Mouse (Mus musculus): ENCODE results near the gene Prss43.
"Not testable (repeated sequence)": the region's sequence is repeated elsewhere in the genome, so short reads cannot be mapped to it uniquely, and the experiment has no call there.

The Prss43 gene

DNA sequence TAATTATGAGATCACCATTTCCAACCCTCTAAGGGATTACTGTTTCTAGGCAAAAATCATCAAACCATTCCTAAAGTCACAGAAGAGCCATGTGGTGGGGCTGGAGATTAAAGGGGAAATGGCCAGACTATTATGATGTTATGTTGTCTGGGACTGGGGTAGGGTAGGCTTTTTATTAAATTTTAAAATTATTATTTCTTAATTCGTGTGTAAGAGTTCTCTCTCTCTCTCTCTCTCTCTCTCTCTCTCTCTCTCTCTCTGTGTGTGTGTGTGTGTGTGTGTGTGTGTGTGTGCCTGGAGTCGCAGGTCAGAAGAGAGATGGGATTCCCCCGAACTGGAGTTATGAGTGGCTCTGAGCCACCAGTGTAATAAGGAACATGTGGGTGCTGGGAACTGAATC lies at the start of gene Prss43:
TSS of gene Prss43 (plus strand) at position 301 of the 400 bp plus-strand sequence.
- no peak for DNase-seq

GRCm38 (mm10) chr9:110778100-110778499 lies 48.4 kb upstream of the Prss43 start:
- no peak for DNase-seq

DNA sequence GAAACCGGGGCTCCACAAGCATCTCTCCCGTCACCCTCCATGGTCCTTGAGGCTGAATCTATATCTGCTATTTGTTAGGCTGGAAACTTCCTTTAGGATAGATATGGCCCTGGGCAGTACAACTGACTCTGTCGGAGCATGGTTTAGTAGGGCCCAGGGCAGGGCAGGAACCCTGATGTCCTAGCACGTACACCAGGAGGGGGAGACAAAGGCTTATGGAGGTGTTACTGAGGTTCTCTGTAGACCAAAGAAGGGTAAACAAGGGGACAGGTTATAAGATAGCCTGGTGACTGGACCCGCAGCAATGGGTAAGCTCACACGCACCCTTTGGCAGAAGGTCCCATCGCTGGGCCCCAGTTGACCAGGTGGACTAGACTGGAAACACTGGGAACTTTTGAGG lies 47.9 kb upstream of the Prss43 start:
- no peak for DNase-seq

- DNase-seq, result no peak
These were observed 47.1 kb upstream of the Prss43 start for GRCm38 (mm10) chr9:110779242-110779913.

GRCm38 (mm10) chr9:110781256-110781721 lies 45.2 kb upstream of the Prss43 start:
- DNase-seq, result peak; percentile 95

- DNase-seq, result peak; percentile 92
These were observed 44.8 kb upstream of the Prss43 start for GRCm38 (mm10) chr9:110781731-110782130.

- no peak for DNase-seq
These were observed 42.9 kb upstream of the Prss43 start for GRCm38 (mm10) chr9:110783611-110784010.

GRCm38 (mm10) chr9:110788169-110788568 lies 38.3 kb upstream of the Prss43 start:
- no peak for DNase-seq

DNA sequence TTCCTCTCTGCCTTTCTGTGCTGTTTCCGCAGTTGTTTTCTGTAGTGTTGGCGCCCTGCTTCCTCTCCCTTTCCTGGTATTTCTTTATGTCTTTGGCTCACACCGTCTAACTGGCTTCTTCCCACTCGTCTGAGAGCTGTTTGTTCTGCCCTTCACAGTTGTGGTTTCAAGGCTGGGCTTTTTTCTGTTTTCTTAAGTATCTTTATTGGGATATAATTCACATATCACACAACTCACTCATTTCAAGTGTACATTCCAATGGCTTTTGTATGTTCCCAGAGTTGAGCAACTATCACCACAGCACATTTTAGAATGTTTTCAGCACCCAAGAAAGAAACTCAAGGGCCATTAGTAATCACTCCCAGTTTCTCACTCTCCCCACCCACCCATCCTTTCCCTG lies 36.0 kb upstream of the Prss43 start:
- DNase-seq, result no peak

- DNase-seq, result no peak
These were observed 29.5 kb upstream of the Prss43 start for GRCm38 (mm10) chr9:110797013-110797412.

DNA sequence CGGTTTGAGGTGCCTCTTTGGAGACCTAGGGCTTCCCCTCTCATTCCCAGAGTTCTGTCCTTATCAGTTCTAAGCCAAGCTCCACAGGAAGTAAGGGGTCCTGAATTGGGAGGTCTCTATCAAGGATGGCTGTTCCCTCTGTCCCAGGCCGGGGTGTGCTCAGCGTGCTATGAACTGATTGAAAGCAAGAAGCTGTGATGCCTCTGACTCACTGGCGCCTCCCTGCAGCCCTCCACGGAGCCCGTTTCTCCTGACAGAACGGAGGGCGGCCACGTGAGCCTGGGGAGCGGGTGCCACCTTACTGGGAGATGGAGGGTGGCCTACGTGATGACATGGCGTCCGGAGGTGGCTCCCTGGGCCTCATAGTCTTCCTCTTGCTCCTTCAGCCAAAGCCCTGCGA lies 28.6 kb upstream of the Prss43 start, which contains the start of gene Prss42:
TSS of gene Prss42 (plus strand) at position 301 of the 400 bp plus-strand sequence.
- no peak for DNase-seq

- DNase-seq, result no peak
These were observed 25.5 kb upstream of the Prss43 start for GRCm38 (mm10) chr9:110800834-110801479.

DNA sequence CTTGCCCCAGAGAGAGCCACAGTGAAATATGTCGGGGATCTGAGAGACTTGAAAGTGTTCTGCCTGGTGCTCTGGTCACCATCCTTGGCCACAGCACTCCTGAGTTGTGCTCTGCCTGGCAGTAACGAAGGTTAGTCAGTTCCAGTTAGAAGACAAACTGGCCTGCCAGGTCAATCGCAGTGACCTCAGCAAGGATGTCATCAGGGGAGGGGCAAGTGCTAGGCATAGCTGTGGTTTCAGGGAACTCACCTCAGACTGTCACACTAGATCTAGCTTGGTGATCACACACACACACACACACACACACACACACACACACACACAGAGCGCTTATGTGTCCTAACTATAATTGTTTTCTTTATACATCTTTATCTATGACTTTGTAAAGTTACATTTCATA lies 23.2 kb upstream of the Prss43 start:
- DNase-seq, result no peak

- DNase-seq, result no peak
These were observed 16.4 kb upstream of the Prss43 start for GRCm38 (mm10) chr9:110810051-110810450.

- DNase-seq, result no peak
These were observed 12.7 kb upstream of the Prss43 start, which contains the start of gene Prss44 for GRCm38 (mm10) chr9:110813789-110814188. Prss44 (plus strand) TSS chr9:110813994.

- not testable (repeated sequence) for DNase-seq
These were observed 5.9 kb upstream of the Prss43 start for GRCm38 (mm10) chr9:110820546-110820945.

DNA sequence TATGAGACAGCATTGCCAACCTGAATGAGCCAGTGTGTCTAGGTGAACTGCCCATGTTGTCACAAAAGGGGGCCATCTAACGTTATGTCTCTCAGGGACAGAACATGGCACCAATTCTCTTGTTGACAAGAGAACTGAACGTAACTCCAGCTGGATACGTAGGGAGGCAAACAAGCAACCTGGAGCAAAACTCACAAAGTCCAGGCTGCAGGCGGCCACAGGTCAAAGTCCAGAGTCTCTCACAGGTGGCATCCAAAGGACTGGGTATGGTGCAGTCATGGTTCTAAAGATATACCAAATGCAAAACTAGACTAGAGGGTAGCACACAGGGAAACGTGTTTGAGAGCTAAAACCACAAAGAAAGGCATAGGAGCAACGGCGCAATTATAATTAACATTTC lies 5.1 kb upstream of the Prss43 start:
- DNase-seq, result peak; percentile 13

GRCm38 (mm10) chr9:110825426-110825825 lies 1.1 kb upstream of the Prss43 start:
- no peak for DNase-seq

DNA sequence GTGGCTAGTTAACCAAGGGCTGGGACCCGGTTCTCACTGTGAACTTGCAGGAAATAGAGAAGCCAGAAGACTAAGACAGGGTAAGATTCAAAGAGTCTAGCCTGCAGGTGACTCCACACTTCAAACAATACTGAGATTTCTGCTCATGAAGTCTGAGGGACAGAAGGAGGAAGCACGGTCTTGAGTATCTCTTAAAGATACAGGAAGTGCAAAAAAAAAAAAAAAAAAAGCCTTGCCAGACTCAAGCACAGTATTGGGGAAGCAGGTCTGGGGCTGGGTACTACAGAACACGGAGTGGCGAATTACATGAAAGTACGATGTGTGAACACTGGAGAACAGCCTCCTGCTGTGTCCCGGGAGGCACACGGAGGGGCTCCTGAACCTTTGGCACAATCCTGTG lies 658 bp upstream of the Prss43 start:
- DNase-seq, result no peak

GRCm38 (mm10) chr9:110833021-110833420 lies 6.5 kb downstream of the Prss43 start:
- DNase-seq, result no peak

- DNase-seq, result no peak
These were observed 7.9 kb downstream of the Prss43 start, which contains the start of gene Prss45 for GRCm38 (mm10) chr9:110834411-110834810. Prss45 (plus strand) TSS chr9:110834588.

- no peak for DNase-seq
These were observed 8.5 kb downstream of the Prss43 start for GRCm38 (mm10) chr9:110834961-110835360.

- no peak for DNase-seq
These were observed 9.6 kb downstream of the Prss43 start for GRCm38 (mm10) chr9:110836112-110836511.

- no peak for DNase-seq
These were observed 14.4 kb downstream of the Prss43 start for GRCm38 (mm10) chr9:110840905-110841304.

All from kidney, adult 18-20 months (tissue).